Mouse (Mus musculus) limb, embryonic 11.5 days (tissue): ENCODE measurements around the gene Ptpn20. TPM values are rescaled to one million over a fixed set of nuclear protein-coding genes. Genes with fewer than 3 reads are reported as not detected.

Experiments
- ATAC-seq: fragments of 200-750 bp; cut with Nextera tagmentation; 2 replicates; pipeline ENCODE4 v1.8.0; 2017; ENCODE audit warnings: low read depth; ENCODE audit not compliant: insufficient number of reproducible peaks, low FRiP score, low TSS enrichment
- DNase-seq: peaks from one replicate; pipeline ENCODE4 v3.0.0-alpha.2; 2015; ENCODE audit warnings: low spot score
- H3K27ac ChIP-seq: fragments of 300-500 bp; sonication (generic); replicated peaks from 2 replicates; pipeline ENCODE4 v1.5.1; 2014; ENCODE audit warnings: low read depth, mild to moderate bottlenecking, low read length
- H3K27me3 ChIP-seq: fragments of 300-500 bp; sonication (generic); 2 replicates; pipeline ENCODE4 v1.6.1; 2014; ENCODE audit warnings: mild to moderate bottlenecking, low read length, mixed read lengths; ENCODE audit not compliant: control insufficient read depth, insufficient read depth
- H3K36me3 ChIP-seq: fragments of 300-500 bp; sonication (generic); 2 replicates; pipeline ENCODE4 v1.6.1; 2014; ENCODE audit warnings: mild to moderate bottlenecking, low read length, moderate library complexity, mixed read lengths; ENCODE audit not compliant: control insufficient read depth, insufficient read depth
- H3K4me1 ChIP-seq: fragments of 300-500 bp; sonication (generic); 2 replicates; pipeline ENCODE4 v1.6.1; 2014; ENCODE audit warnings: low read length, mixed read lengths; ENCODE audit not compliant: control insufficient read depth, insufficient read depth
- H3K4me2 ChIP-seq: fragments of 300-500 bp; sonication (generic); 2 replicates; pipeline ENCODE4 v1.6.1; 2014; ENCODE audit warnings: low read depth, mild to moderate bottlenecking, moderate library complexity; ENCODE audit not compliant: severe bottlenecking
- H3K4me3 ChIP-seq: fragments of 300-500 bp; sonication (generic); 2 replicates; pipeline ENCODE4 v1.5.1; 2014; ENCODE audit warnings: low read depth, low read length
- H3K9ac ChIP-seq: fragments of 300-500 bp; sonication (generic); 2 replicates; pipeline ENCODE4 v1.6.1; 2014; ENCODE audit warnings: mild to moderate bottlenecking, low read length
- H3K9me3 ChIP-seq: fragments of 300-500 bp; sonication (generic); 2 replicates; pipeline ENCODE4 v1.6.1; 2016; ENCODE audit warnings: low read length; ENCODE audit not compliant: control insufficient read depth
- WGBS: fragments of 180-500 bp; shearing (Covaris S2); extraction: QIAGEN DNeasy Blood & Tissue Kit; methylation state at CpG from one replicate; pipeline ENCODE4 v1.1.7; 2014; 5-methylcytosine and 5-hydroxymethylcytosine counted together
- polyA plus RNA-seq: library from polyadenylated mRNA; unstranded; fragments of >200 nt; fragmentation: Nextera tagmentation; extraction: Ambion mirVana; gene quantifications from 2 replicates; pipeline ENCODE4 v1.2.1, GENCODE M21; 2014

The Ptpn20 gene
- polyA plus RNA-seq, 1 experiment from 2014 or later, result 0.08 TPM

- Histone ChIP-seq H3K4me1 (no peaks in the 10 kb centered on the region), H3K27me3 (no peaks in the 10 kb centered on the region), H3K36me3 (no peaks in the 10 kb centered on the region), H3K9ac (no peak overlapping the region), H3K9me3 (no peaks in the 10 kb centered on the region), H3K27ac (no peak overlapping the region), H3K4me2 (no peak overlapping the region), H3K4me3 (no peak overlapping the region)
- 94% methylated on average over 9 of the region's 9 CpGs for WGBS
- no peak for DNase-seq
- ATAC-seq, result no peak
These were observed 9.5 kb downstream of the Ptpn20 start for GRCm38 (mm10) chr14:33598376-33599130.

- Histone ChIP-seq H3K4me1 (no peaks in the 10 kb centered on the region), H3K4me2 (no peak overlapping the region), H3K36me3 (no peaks in the 10 kb centered on the region), H3K9ac (no peak overlapping the region), H3K27me3 (no peaks in the 10 kb centered on the region), H3K9me3 (no peaks in the 10 kb centered on the region), H3K4me3 (no peak overlapping the region), H3K27ac (no peak overlapping the region)
- ATAC-seq, result no peak
- WGBS, result 88% methylated on average over 10 of the region's 10 CpGs
- no peak for DNase-seq
These were observed 18.4 kb downstream of the Ptpn20 start for GRCm38 (mm10) chr14:33607431-33607830.

DNA sequence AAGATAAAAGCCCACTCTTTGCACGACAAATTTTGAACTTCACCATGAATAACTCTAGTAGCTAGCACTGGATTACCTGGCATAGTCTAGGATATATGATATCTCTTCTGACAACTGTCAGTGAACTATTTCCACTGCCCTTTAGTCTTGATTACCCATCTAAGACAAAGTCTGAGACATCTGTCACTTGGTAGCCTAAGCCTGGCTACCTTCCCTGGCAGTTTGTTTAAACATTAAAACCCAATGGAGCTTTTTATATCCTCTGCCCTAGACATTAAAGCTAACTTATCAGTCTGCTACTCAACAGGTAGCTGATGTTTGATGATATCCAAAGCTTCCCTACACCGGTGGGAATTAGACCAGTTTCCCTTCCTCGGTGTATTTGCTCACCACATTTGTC is 36.0 kb downstream of the Ptpn20 start:
- Histone ChIP-seq H3K9me3 (no peaks in the 10 kb centered on the region), H3K27ac (no peak overlapping the region), H3K4me1 (no peaks in the 10 kb centered on the region), H3K9ac (no peak overlapping the region), H3K4me2 (no peak overlapping the region), H3K36me3 (no peaks in the 10 kb centered on the region), H3K27me3 (no peaks in the 10 kb centered on the region), H3K4me3 (no peak overlapping the region)
- 75% methylated on average over 3 of the region's 3 CpGs for WGBS
- DNase-seq (no peak), ATAC-seq (no peak)

DNA sequence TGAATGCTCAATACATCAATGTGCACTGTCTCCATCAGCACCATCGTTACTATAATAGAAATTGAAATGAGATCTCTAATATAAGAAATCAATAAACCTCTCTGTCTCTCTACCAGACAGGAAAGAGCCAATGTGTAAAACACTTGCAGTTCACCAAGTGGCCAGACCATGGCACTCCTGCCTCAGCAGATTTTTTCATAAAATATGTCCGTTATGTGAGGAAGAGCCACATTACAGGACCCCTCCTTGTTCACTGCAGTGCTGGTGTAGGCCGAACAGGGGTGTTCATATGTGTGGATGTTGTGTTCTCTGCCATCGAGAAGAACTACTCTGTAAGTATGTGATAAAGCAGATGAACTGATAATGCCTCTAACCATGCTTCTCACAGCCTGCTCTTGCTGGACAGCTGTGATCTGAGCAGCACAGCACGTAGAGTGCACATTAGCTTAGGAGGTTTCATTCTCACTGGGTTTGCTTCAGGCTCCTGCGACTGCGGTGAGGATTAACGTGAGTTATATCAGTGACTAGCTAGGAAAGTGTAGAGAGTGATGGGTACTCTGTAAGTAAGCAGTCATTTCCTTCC is 43.9 kb downstream of the Ptpn20 start:
- no peak overlapping the region for H3K9ac ChIP-seq
- WGBS, result 74% methylated on average over 8 of the region's 8 CpGs
- no peak overlapping the region for H3K4me3 ChIP-seq
- H3K4me2 ChIP-seq, result no peak overlapping the region
- H3K27me3 ChIP-seq, result no peaks in the 10 kb centered on the region
- DNase-seq (peak; percentile 37), ATAC-seq (no peak)
- H3K9me3 ChIP-seq, result no peaks in the 10 kb centered on the region
- no peaks in the 10 kb centered on the region for H3K4me1 ChIP-seq
- H3K27ac ChIP-seq, result no peak overlapping the region
- H3K36me3 ChIP-seq, result no peaks in the 10 kb centered on the region

DNA sequence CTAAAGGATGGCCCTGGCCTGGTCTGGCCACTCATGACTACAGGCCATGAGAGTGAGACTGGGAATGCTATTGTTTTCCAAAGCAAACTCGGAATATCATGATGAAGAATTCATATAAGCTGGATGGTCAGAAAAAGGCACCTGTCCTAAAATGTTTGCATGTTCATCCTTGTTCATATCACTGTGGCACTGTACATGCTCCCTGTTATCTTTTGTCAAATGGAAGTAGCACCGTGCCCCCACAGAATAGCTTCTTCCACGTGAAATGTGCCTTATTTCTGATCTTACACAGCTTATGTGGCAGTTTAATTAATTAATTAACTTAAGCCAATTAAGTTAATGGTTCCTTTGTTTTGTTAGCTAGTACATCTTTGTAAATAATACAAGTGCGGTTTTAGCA is 45.3 kb downstream of the Ptpn20 start:
- no peak overlapping the region for H3K4me3 ChIP-seq
- no peaks in the 10 kb centered on the region for H3K9me3 ChIP-seq
- ATAC-seq (no peak), DNase-seq (no peak)
- no peak overlapping the region for H3K27ac ChIP-seq
- no peak overlapping the region for H3K4me2 ChIP-seq
- WGBS, result 91% methylated on average over 4 of the region's 4 CpGs
- H3K9ac ChIP-seq, result no peak overlapping the region
- H3K27me3 ChIP-seq, result no peaks in the 10 kb centered on the region
- H3K36me3 ChIP-seq, result no peaks in the 10 kb centered on the region
- no peaks in the 10 kb centered on the region for H3K4me1 ChIP-seq

DNA sequence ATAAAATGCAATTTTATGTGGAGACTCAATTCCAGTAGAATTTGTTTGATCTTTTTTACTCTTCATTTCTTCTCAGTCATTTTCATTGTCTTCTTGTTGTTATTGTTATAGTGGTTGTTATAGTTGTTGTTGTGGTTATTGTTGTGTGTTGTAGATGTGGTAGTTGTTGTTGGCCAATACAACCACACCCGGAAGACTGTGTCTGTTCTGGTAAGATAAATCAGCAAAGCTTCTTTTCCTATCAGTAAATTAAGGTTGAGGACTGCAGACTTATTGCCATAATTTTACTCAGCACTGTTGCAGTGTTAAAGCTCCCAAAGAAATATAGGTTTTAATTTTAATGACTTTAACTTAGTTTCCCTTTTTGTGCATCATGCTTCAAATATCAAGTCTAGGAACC is 45.8 kb downstream of the Ptpn20 start:
- H3K4me1 ChIP-seq, result no peaks in the 10 kb centered on the region
- H3K4me3 ChIP-seq, result no peak overlapping the region
- no peak overlapping the region for H3K9ac ChIP-seq
- H3K4me2 ChIP-seq, result no peak overlapping the region
- H3K36me3 ChIP-seq, result no peaks in the 10 kb centered on the region
- no peak overlapping the region for H3K27ac ChIP-seq
- 90% methylated on average over 1 of the region's 1 CpGs for WGBS
- no peaks in the 10 kb centered on the region for H3K9me3 ChIP-seq
- ATAC-seq (no peak), DNase-seq (no peak)
- H3K27me3 ChIP-seq, result no peaks in the 10 kb centered on the region

DNA sequence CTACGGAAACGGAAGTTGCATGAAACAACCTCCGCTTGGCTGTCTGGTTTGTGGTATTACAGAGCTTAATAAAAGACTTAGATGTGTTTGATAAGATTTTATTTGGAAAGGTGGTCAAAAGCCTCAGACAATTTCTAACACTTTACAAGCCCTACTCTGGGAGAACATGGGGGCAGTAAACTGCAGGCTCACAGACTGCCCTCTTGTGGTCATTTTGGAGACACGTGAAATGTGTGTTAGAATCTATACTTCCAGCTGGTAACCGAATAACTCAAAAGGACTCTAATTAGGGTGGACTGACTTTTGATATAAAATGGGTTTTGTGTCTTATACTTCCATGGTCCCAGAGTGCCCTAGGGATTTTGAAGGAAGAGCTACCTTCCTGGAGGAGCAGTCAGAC is 50.4 kb downstream of the Ptpn20 start:
- no peaks in the 10 kb centered on the region for H3K4me1 ChIP-seq
- no peak overlapping the region for H3K4me3 ChIP-seq
- no peak for DNase-seq
- no peak overlapping the region for H3K4me2 ChIP-seq
- no peaks in the 10 kb centered on the region for H3K27me3 ChIP-seq
- H3K27ac ChIP-seq, result no peak overlapping the region
- ATAC-seq, result no peak
- H3K9me3 ChIP-seq, result no peaks in the 10 kb centered on the region
- H3K36me3 ChIP-seq, result no peaks in the 10 kb centered on the region
- H3K9ac ChIP-seq, result no peak overlapping the region
- 82% methylated on average over 5 of the region's 5 CpGs for WGBS

GRCm38 (mm10) chr14:33650721-33651120 is 61.7 kb downstream of the Ptpn20 start:
- Histone ChIP-seq H3K27me3 (no peaks in the 10 kb centered on the region), H3K4me2 (no peak overlapping the region), H3K9me3 (0 out of 2 replicates have a peak, but pooled peaks cover 2% of the 10 kb centered on the region), H3K4me3 (no peak overlapping the region), H3K36me3 (no peaks in the 10 kb centered on the region), H3K4me1 (no peaks in the 10 kb centered on the region), H3K9ac (no peak overlapping the region), H3K27ac (no peak overlapping the region)
- DNase-seq (no peak), ATAC-seq (no peak)
- WGBS, result 94% methylated on average over 9 of the region's 9 CpGs
